Mouse (Mus musculus) gastrocnemius, postnatal 10 days (tissue): ENCODE results near the gene Sh3bgr. TPM values are rescaled to one million over a fixed set of nuclear protein-coding genes. Genes with fewer than 3 reads are reported as not detected.

Source experiments
- total RNA-seq, 2 experiments: library from RNA; stranded (reverse); gene quantifications; 2 replicates each; pipeline ENCODE4 v1.2.3; 2021

The Sh3bgr gene
- total RNA-seq, 2 experiments from 2014 or later: 810 to 907 TPM

Other genes with a start within 250 kb of the Sh3bgr start
- 10 to 100 TPM; 17.5 to 19.4 TPM for gene Psmg1, start 209.5 kb upstream of the Sh3bgr start, total RNA-seq
- 10 to 100 TPM; 86.5 to 98.7 TPM for gene Brwd1, start 117.9 kb upstream of the Sh3bgr start, total RNA-seq
- gene Hmgn1, start 72.7 kb upstream of the Sh3bgr start, total RNA-seq: 100 to 1,000 TPM in 1 of 2 experiments, 10 to 100 TPM in 1; 89.4 to 103 TPM
- 10 to 100 TPM in 1 of 2 experiments, 1 to 10 TPM in 1; 9.6 to 12.1 TPM for gene Wrb, start 55.0 kb upstream of the Sh3bgr start, total RNA-seq
- gene Lca5l, start 8.2 kb upstream of the Sh3bgr start, total RNA-seq: 1 to 10 TPM; 1.2 to 1.5 TPM
- gene B3galt5, start 35.4 kb downstream of the Sh3bgr start, total RNA-seq: under 1 TPM; 0.16 to 0.26 TPM
- gene Itgb2l, start 243.2 kb downstream of the Sh3bgr start, total RNA-seq: under 1 TPM in 1 of 2 experiments, not detected in 1; 0.75 TPM